Mouse (Mus musculus) thymus, adult 2 months (tissue): ENCODE results near the gene Coch.

ENCODE experiments used
- CTCF ChIP-seq: fragments of 200-500 bp; IDR thresholded peaks from 2 replicates; pipeline ENCODE4 v1.5.1; 2012; ENCODE audit warnings: mild to moderate bottlenecking, control low read depth, low read length, moderate library complexity, borderline replicate concordance; ENCODE audit not compliant: control insufficient read depth, poor library complexity, insufficient read depth; ENCODE audit errors: extremely low read depth
- POLR2A ChIP-seq: fragments of 200-500 bp; IDR thresholded peaks from 2 replicates; pipeline ENCODE4 v1.6.1; 2012; ENCODE audit warnings: mild to moderate bottlenecking, low read length, control low read depth, moderate library complexity; ENCODE audit not compliant: control insufficient read depth, poor library complexity, insufficient read depth; ENCODE audit errors: extremely low read depth

GRCm38 (mm10) chr12:51555041-51555440, 38.1 kb upstream of the Coch start:
- TF ChIP-seq POLR2A (no peak), CTCF (no peak)
